Mouse (Mus musculus): ENCODE measurements at regions not wholly inside any gene's neighbourhood (a gene's known extent, or its start where the extent isn't known, plus 50 kb on each side); places are given as distances from the start of the nearest gene placed in this dataset.

GRCm38 (mm10) chrX:10984894-10985293, 270.1 kb downstream of the Mid1ip1 start:
- in situ Hi-C loops (cut with MboI, MseI) = no loop called here

DNA sequence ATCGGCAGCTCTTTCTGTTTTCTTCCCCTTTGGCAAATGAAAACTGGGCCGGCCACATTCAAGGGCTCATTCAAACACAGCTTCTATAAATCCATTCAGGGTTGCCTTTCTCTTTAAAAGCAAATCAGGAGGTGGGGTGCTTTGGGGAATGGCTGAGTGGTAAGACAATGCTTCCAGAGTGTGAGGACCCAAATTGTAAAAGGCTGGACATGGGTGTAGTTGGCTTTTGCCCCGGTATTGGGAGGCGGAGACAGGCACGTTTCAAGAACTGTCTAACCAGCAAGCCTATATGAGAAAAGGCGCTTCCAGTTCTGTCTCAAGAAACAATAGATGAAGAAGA, 277.0 kb downstream of the Mid1ip1 start:
- in situ Hi-C loops (cut with MboI, MseI) = no loop called here

DNA sequence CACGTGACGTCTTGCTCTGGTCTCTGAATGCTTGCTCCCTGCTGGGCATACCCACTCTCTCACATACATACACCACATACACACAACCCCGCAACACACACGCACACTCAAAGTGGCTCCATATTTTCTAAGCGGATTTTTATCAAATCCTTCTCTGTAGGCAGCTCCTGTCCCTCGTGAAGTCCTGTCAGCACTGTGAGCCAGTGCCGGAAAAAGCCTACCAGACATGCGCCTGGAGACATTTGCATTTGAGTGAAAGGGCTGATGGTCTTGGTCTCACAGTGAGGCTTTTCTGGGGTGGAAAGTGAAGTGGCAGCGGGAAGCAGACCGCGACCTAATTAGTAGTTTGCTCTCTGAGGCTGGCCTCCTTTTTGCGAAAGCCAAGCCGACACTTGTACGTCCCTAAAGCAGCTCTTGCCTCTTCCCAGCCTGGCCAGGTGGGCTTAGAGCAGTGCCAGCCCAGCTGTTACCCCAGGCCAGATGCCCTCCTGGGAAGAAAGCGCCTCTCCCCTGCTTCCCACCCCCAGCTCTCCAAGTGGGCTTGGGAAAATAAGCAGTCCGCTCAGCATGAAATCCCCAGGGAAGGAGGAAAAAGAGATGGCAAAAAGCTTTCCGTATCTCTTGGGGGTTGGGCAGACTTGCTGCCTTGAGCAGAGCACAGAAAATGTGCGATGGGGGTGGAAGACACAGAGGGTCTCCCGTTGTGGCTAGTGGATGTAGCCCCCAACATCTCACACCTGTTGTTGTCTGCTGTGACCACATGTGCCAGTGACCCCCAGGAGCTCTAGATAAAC, 277.6 kb downstream of the Mid1ip1 start:
- in situ Hi-C loops (cut with MboI, MseI) = no loop called here

DNA sequence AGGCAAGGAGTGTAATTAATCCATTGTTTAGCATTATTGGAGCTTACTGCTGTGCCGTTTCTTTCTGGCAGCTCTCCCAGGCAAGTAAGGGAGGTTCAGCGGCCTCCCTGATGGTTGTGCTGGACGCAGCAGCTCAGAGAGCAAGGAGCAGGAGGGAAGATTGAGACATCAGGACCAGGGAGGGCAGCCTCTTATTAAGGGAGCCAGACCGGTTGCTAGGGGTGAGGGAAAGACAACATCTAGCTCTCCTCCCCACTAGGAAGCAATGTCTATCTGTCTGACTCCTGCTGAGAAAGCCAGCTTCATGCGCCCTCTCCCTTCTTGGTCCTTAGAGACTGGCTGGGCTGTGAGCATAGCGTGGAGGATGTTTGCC, 278.2 kb downstream of the Mid1ip1 start:
- in situ Hi-C loops (cut with MboI, MseI) = no loop called here

- in situ Hi-C loops (cut with MboI, MseI) = no loop called here
Observed at GRCm38 (mm10) chrX:10994910-10995309, 280.1 kb downstream of the Mid1ip1 start.

DNA sequence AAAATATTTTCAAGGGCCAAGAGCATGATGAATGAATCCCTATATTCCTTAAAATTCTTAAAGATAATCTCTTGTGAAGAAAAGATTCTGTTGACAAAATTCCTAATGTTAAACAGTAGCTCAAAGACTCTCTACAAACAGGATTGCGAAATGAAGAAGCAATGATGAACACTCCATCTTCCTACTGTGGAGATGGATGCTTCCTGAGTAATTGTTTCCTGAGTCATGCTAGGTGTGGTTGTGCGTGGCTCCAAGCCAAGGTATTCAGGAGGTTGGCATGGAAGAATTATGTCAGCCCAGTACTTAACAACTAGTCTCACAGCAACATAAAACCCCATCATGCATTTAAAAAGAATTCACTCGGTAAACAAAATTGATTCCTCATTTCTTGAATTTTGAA, 286.4 kb downstream of the Mid1ip1 start:
- in situ Hi-C loops (cut with MboI, MseI) = loop anchor here in 1 of 2 experiments (5.0 kb wide), 1 partner anchor 84 kb away; no protein-coding TSS in a partner anchor

DNA sequence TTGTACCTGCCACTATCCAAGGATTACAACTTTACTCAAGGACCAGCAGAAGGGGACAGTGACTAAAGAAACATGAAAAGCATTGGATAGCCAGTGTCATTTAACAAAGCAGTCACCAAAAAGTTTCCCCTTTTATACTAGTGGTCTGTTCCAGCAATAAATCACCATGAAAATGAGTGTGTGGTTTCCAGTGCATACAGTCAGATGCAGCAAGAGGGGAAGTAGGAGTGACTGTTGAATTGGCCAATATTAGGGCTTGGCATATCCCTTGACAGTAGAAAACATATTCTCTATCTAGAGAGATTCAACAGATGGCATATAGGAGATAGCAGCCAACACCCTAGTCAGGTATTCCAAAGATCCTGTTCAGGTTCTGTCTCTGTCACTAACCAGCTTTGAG, 259.8 kb upstream of the H2al1a start:
- in situ Hi-C loops (cut with MboI, MseI) = no loop called here

- in situ Hi-C loops (cut with MboI, MseI) = no loop called here
Observed at GRCm38 (mm10) chrX:11046769-11047168, 252.3 kb upstream of the H2al1a start.

DNA sequence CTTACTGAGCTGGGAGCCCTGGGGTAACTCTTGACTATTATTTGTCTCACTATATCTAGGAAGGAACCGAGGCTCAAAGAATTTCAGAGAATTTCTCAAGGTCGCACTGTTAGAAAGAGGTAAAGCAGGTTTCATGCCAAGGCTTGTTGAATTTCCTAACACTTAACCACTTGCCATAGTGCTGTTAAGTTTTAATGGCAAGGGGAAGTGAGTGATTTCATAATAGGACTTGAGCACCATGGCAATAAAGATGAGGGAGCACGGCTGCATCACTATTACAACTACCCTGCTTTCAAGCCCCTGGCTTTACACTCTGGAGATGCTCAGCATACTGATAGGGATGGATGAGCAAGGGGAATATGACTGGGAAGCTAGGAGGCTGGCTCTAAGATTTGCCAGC, 216.9 kb upstream of the H2al1a start:
- in situ Hi-C loops (cut with MboI, MseI) = loop anchor here in 1 of 2 experiments (25.0 kb wide), 1 partner anchor 230 kb away; the partner anchor contains the start of genes H2al1b, H2al1c, H2al1d and H2al1e

DNA sequence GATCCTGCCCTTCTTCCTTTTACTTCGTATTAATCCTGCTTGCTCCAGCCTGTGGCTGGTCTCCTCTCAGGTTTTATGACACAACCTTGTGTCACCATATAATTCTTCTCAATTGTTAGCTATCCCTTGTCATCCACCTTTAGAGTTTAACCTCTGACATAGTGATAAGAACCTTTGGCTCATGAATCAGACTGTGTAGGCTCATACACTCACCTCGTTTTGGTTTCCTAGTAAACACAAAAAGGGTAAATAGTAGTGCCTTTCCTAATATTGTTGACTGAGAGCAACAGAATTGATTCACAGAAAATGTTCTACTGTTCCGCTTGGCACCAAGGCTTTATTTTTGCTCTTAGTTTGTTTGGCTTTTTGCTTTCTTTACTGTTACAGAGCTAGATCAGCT, 216.2 kb upstream of the H2al1a start:
- in situ Hi-C loops (cut with MboI, MseI) = loop anchor here in 1 of 2 experiments (25.0 kb wide), 1 partner anchor 229 kb away; the partner anchor contains the start of genes H2al1b, H2al1c, H2al1d and H2al1e

DNA sequence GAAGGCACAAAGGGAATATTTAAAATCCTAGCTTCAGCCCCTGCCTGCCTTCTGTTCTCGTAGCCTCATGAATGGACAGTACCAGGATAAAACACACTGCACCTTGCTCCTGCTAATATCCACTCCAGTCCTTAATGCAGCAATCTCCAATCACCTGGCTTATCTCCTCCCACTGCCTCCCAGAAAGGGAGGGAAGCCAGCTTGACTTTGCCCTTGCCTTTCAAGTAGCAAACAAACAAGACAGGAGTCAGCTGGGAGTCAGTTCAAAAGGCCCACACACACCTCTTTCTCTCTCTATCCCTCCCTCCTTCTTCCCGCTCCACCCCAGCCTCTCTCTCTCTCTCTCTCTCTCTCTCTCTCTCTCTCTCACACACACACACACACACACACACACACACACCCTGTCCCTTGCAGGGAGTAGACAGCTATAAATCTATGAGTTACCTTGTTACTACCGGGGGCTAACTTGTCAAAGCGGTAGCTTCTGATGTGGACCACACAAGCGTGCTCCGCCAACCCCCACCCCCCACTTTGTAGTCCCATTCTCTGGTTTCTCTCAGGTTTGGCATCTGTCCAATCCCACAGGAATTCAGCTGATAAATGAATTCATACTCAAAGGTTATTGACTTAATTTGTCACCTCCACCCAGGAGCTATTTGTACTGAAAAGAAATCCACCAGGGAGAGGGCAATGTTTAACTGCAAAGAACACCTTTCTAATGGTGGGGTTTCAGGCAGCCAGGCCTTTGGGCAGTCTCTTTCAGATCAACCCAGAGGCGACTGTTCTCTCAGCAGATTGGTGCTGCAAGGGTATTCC, 212.6 kb upstream of the H2al1a start:
- in situ Hi-C loops (cut with MboI, MseI) = loop anchor here in 1 of 2 experiments (25.0 kb wide), 1 partner anchor 226 kb away; the partner anchor contains the start of genes H2al1b, H2al1c, H2al1d and H2al1e

DNA sequence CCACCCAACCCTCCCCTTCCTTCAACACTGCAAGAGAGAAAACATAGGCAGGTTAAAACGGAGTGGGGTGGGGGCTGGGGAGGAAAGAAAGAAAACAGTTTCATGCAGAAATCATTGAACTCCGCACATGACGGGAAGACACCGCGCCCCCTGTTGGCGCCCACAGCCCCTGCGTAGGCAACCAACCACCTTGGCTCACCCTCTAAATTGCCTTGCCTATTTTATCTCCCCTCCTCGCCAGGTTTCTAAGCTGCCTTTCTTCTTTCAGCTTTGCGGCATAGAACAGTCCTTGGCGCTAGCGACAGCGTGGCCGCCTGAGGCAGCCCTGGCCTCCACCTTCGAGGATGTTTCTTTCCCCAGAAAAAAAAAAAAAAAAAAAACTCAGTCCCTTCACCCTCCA, 211.1 kb upstream of the H2al1a start:
- in situ Hi-C loops (cut with MboI, MseI) = loop anchor here in 1 of 2 experiments (25.0 kb wide), 1 partner anchor 224 kb away; the partner anchor contains the start of genes H2al1b, H2al1c, H2al1d and H2al1e

- in situ Hi-C loops (cut with MboI, MseI) = loop anchor here in 1 of 2 experiments (25.0 kb wide), 1 partner anchor 224 kb away; the partner anchor contains the start of genes H2al1b, H2al1c, H2al1d and H2al1e
Observed at GRCm38 (mm10) chrX:11088506-11088905, 210.6 kb upstream of the H2al1a start.

DNA sequence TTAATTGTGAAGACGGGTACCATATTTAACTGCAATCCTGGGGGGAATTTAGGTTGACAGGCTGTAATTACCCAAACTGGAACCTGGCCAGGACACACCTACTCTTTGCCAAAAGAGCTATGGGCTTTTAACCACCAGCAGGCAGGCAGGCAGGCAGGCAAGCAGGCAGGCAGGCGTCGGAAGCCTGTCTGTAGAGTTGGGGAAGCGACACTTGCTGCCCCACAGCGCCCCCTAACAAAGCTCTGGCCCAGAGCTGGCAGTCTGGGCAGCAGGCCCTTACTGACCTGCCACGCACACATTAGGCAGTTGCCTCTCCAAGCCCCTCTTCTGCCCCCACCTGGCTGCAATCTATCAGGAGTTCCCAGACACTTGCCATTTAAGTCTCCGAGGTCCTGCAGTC, 208.6 kb upstream of the H2al1a start:
- in situ Hi-C loops (cut with MboI, MseI) = loop anchor here in 1 of 2 experiments (25.0 kb wide), 1 partner anchor 222 kb away; the partner anchor contains the start of genes H2al1b, H2al1c, H2al1d and H2al1e

GRCm38 (mm10) chrX:11097581-11098254, 201.3 kb upstream of the H2al1a start:
- in situ Hi-C loops (cut with MboI, MseI) = loop anchor here in 1 of 2 experiments (25.0 kb wide), 1 partner anchor 215 kb away; the partner anchor contains the start of genes H2al1b, H2al1c, H2al1d and H2al1e

GRCm38 (mm10) chrX:11098366-11098765, 200.7 kb upstream of the H2al1a start:
- in situ Hi-C loops (cut with MboI, MseI) = loop anchor here in 1 of 2 experiments (25.0 kb wide), 1 partner anchor 214 kb away; the partner anchor contains the start of genes H2al1b, H2al1c, H2al1d and H2al1e

DNA sequence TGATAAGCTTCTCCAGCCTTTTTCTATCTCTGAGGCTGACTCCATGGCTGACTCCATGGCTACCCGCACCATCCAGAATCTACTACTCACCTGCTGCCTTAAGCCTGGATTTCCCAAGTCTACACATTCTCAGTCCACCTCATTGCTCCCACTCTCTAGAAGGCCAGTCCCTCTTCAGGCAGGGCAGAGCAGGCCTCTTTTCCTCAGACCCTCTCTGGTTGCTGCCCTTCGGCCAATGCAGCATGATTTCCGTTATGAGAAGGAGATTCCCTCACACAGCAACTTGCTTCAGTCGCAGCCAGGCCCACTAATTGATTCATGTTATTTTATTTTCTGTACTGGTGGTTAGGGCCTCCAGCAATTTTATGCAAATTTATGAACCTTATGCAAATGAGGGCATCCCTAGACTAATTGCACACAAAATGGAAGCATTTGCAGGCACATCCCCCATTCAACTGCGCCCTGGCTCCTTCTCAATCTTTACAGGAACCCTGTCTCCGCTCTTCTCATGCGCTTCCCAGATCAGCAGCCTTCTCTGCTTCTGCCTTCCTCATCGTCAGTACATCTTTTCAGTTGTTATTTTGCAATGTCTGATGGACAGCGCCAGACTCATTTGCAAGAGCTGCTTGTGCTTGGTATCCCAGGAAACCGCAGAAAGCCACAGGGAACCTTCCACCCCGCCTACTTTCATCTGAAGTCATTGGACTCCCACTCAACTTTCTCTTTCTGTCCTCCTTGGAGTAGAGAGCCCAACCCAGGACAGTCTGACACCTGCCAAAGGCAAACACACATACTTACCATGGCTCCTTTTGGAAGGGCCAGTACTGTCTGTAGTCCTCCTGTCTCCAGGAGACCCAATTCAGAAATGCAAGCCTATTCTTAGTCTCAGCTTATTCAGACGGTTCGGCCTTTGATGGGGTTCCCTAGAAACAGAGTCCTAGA, 199.6 kb upstream of the H2al1a start:
- in situ Hi-C loops (cut with MboI, MseI) = loop anchor here in 1 of 2 experiments (10.0 to 25.0 kb wide), 2 partner anchors 213 to 445 kb away; partner anchors contain the start of genes H2al1b, H2al1c, H2al1d and H2al1e

- in situ Hi-C loops (cut with MboI, MseI) = loop anchor here in 1 of 2 experiments (10.0 kb wide), 1 partner anchor 446 kb away; no protein-coding TSS in a partner anchor
Observed at GRCm38 (mm10) chrX:11100935-11101334, 198.1 kb upstream of the H2al1a start.

GRCm38 (mm10) chrX:11131253-11131652, 167.8 kb upstream of the H2al1a start:
- in situ Hi-C loops (cut with MboI, MseI) = loop anchor here in 1 of 2 experiments (10.0 kb wide), 1 partner anchor 546 kb away; no protein-coding TSS in a partner anchor
